Mouse (Mus musculus): ENCODE data around the gene Ywhag. TPM values are rescaled to one million over a fixed set of nuclear protein-coding genes. Genes with fewer than 3 reads are reported as not detected.

Ywhag gene
- polyA plus RNA-seq, 1 experiment from 2014 or later: 202 TPM

DNA sequence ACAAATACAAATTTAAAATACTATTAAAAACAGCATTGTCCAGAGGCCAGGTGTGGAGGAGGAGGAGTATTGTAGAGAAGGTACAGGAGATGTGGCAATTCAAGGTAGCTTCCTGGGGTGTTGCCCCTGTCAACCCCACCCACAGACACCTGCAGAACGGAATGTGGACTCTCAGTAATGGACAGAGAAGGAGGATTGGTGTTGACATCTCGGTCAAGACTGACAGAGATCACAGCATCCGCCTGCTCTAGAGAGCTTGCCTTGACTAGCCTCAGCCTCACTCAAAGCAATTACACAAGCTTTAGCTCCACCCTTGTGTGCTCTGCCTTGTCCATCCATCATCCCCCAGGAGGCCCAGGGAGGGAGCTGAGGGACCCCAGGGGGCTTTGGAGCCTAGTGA lies 43.5 kb downstream of the Ywhag start:
- no peak for ATAC-seq (replicated peaks; ENCODE audit: extremely low read depth, insufficient read depth, low FRiP score)
- Histone ChIP-seq H3K36me3 (ENCODE audit: control insufficient read depth, insufficient read depth) (no peaks in the 10 kb centered on the region), H3K9ac (ENCODE audit: low read length) (no peak overlapping the region), H3K4me3 (ENCODE audit: low read length) (no peak overlapping the region), H3K4me1 (ENCODE audit: control insufficient read depth, insufficient read depth, low read length) (peaks cover 6% of the 10 kb centered on the region), H3K4me2 (ENCODE audit: low read depth, low read length) (no peak overlapping the region), H3K9me3 (replicated peaks; ENCODE audit: control insufficient read depth, low read length) (no peaks in the 10 kb centered on the region), H3K27me3 (ENCODE audit: control insufficient read depth, insufficient read depth, low read length) (no peaks in the 10 kb centered on the region), H3K27ac (ENCODE audit: low read length) (no peak overlapping the region)
- 57% methylated on average over 3 of the region's 3 CpGs for WGBS

- Histone ChIP-seq H3K27me3 (ENCODE audit: control insufficient read depth, insufficient read depth, low read length) (no peaks in the 10 kb centered on the region), H3K4me3 (ENCODE audit: low read length) (no peak overlapping the region), H3K9ac (ENCODE audit: low read length) (no peak overlapping the region), H3K9me3 (replicated peaks; ENCODE audit: control insufficient read depth, low read length) (no peaks in the 10 kb centered on the region), H3K4me2 (ENCODE audit: low read depth, low read length) (no peak overlapping the region), H3K4me1 (ENCODE audit: control insufficient read depth, insufficient read depth, low read length) (peaks cover 6% of the 10 kb centered on the region), H3K36me3 (ENCODE audit: control insufficient read depth, insufficient read depth) (no peaks in the 10 kb centered on the region), H3K27ac (ENCODE audit: low read length) (no peak overlapping the region)
- WGBS: 50% methylated on average over 4 of the region's 4 CpGs
- no peak for ATAC-seq (replicated peaks; ENCODE audit: extremely low read depth, insufficient read depth, low FRiP score)
Observed at GRCm38 (mm10) chr5:135890323-135890722, 44.1 kb downstream of the Ywhag start.

- WGBS: 4% methylated on average over 30 of the region's 30 CpGs
- Histone ChIP-seq H3K4me2 (ENCODE audit: low read depth, low read length) (peak overlapping the region; percentile 69), H3K4me1 (ENCODE audit: control insufficient read depth, insufficient read depth, low read length) (no peaks in the 10 kb centered on the region), H3K9ac (ENCODE audit: low read length) (peak overlapping the region; percentile 87), H3K27me3 (ENCODE audit: control insufficient read depth, insufficient read depth, low read length) (no peaks in the 10 kb centered on the region), H3K4me3 (ENCODE audit: low read length) (peak overlapping the region; percentile 65), H3K27ac (ENCODE audit: low read length) (peak overlapping the region; percentile 78), H3K9me3 (replicated peaks; ENCODE audit: control insufficient read depth, low read length) (no peaks in the 10 kb centered on the region), H3K36me3 (ENCODE audit: control insufficient read depth, insufficient read depth) (no peaks in the 10 kb centered on the region)
- ATAC-seq (replicated peaks; ENCODE audit: extremely low read depth, insufficient read depth, low FRiP score): peak; percentile 7; the same call in 1 of the 2 replicates
Observed at GRCm38 (mm10) chr5:135888405-135889215, 45.8 kb downstream of the Ywhag start.

- H3K9me3 ChIP-seq (replicated peaks; ENCODE audit: control insufficient read depth, low read length): no peaks in the 10 kb centered on the region
- H3K4me1 ChIP-seq (ENCODE audit: control insufficient read depth, insufficient read depth, low read length): no peaks in the 10 kb centered on the region
- WGBS: under 1% methylated on average over 24 of the region's 24 CpGs
- no peaks in the 10 kb centered on the region for H3K36me3 ChIP-seq (ENCODE audit: control insufficient read depth, insufficient read depth)
- H3K9ac ChIP-seq (ENCODE audit: low read length): peak within 1 kb of the TSS; percentile 87
- ATAC-seq (replicated peaks; ENCODE audit: extremely low read depth, insufficient read depth, low FRiP score): peak; percentile 95
- peak within 1 kb of the TSS; percentile 69 for H3K4me2 ChIP-seq (ENCODE audit: low read depth, low read length)
- peak within 1 kb of the TSS; percentile 78 for H3K27ac ChIP-seq (ENCODE audit: low read length)
- H3K27me3 ChIP-seq (ENCODE audit: control insufficient read depth, insufficient read depth, low read length): no peaks in the 10 kb centered on the region
- H3K4me3 ChIP-seq (ENCODE audit: low read length): peak within 1 kb of the TSS; percentile 65
Observed at GRCm38 (mm10) chr5:135887675-135888102, 46.7 kb downstream of the Ywhag start, which contains the start of gene Hspb1. Gene Hspb1 (plus strand): TSS chr5:135887919.

DNA sequence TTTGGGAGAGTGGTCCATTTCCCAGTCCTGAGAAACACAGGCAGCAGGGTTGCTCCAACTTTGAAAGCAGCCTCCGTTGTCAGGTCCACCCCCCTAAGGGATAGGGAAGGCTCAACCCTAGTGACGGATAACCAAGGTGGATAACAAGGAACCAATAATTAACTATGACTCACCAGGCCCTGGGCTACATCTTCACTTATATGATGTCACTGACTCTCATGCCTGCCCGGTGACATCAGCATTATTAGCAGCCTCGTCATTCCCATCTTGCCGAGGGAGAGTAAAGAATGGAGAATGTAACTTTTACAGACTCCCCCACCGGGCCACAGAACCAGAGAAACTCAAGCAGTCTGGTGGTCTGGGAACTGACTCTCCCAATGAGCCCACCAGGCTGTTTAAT lies 49.8 kb downstream of the Ywhag start:
- ATAC-seq (replicated peaks; ENCODE audit: extremely low read depth, insufficient read depth, low FRiP score): no peak
- Histone ChIP-seq H3K9ac (ENCODE audit: low read length) (no peak overlapping the region), H3K36me3 (ENCODE audit: control insufficient read depth, insufficient read depth) (no peaks in the 10 kb centered on the region), H3K27ac (ENCODE audit: low read length) (no peak overlapping the region), H3K4me1 (ENCODE audit: control insufficient read depth, insufficient read depth, low read length) (peaks cover 6% of the 10 kb centered on the region), H3K9me3 (replicated peaks; ENCODE audit: control insufficient read depth, low read length) (no peaks in the 10 kb centered on the region), H3K4me2 (ENCODE audit: low read depth, low read length) (no peak overlapping the region), H3K4me3 (ENCODE audit: low read length) (no peak overlapping the region), H3K27me3 (ENCODE audit: control insufficient read depth, insufficient read depth, low read length) (no peaks in the 10 kb centered on the region)
- 51% methylated on average over 6 of the region's 6 CpGs for WGBS

GRCm38 (mm10) chr5:135879449-135880158 lies 54.8 kb downstream of the Ywhag start:
- Histone ChIP-seq H3K36me3 (ENCODE audit: control insufficient read depth, insufficient read depth) (no peaks in the 10 kb centered on the region), H3K4me1 (ENCODE audit: control insufficient read depth, insufficient read depth, low read length) (peaks cover 23% of the 10 kb centered on the region), H3K9ac (ENCODE audit: low read length) (peak overlapping the region; percentile 8; the same call in 1 of the 2 replicates), H3K4me3 (ENCODE audit: low read length) (no peak overlapping the region), H3K27me3 (ENCODE audit: control insufficient read depth, insufficient read depth, low read length) (no peaks in the 10 kb centered on the region), H3K27ac (ENCODE audit: low read length) (peak overlapping the region; percentile 77), H3K9me3 (replicated peaks; ENCODE audit: control insufficient read depth, low read length) (no peaks in the 10 kb centered on the region), H3K4me2 (ENCODE audit: low read depth, low read length) (peak overlapping the region; percentile 15; the same call in 1 of the 2 replicates)
- WGBS: 21% methylated on average over 13 of the region's 13 CpGs
- peak; percentile 69 for ATAC-seq (replicated peaks; ENCODE audit: extremely low read depth, insufficient read depth, low FRiP score)

DNA sequence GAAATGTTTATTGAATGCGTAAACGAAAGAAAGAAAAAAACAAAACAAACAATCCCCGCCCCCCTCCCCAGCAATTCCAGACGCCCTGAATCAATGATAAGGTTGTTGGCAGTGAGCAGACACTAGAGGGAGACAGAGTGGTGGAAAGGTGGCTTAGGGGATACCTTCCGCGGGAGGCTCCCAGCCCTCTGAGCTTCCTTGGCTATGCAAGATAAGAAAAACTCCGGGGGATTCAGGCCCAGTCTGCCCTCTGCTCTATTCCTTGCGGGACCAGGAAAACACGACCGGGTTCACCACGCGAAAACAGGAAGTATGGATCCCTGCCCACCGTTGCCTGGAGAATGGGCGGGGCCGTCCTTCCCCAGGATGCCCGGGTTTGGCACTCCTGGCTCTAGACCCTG lies 56.6 kb downstream of the Ywhag start:
- 1% methylated on average over 16 of the region's 16 CpGs for WGBS
- peak overlapping the region; percentile 46; the same call in 1 of the 2 replicates for H3K27ac ChIP-seq (ENCODE audit: low read length)

GRCm38 (mm10) chr5:135877180-135877579 lies 57.2 kb downstream of the Ywhag start:
- 10% methylated on average over 8 of the region's 8 CpGs for WGBS
- Histone ChIP-seq H3K36me3 (ENCODE audit: control insufficient read depth, insufficient read depth) (no peaks in the 10 kb centered on the region), H3K4me3 (ENCODE audit: low read length) (peak overlapping the region; percentile 51), H3K27ac (ENCODE audit: low read length) (peak overlapping the region; percentile 46; the same call in 1 of the 2 replicates), H3K27me3 (ENCODE audit: control insufficient read depth, insufficient read depth, low read length) (peaks cover 2% of the 10 kb centered on the region; the same call in 1 of the 2 replicates), H3K9me3 (replicated peaks; ENCODE audit: control insufficient read depth, low read length) (no peaks in the 10 kb centered on the region), H3K9ac (ENCODE audit: low read length) (peak overlapping the region; percentile 63), H3K4me2 (ENCODE audit: low read depth, low read length) (peak overlapping the region; percentile 72), H3K4me1 (ENCODE audit: control insufficient read depth, insufficient read depth, low read length) (peaks cover 25% of the 10 kb centered on the region)
- ATAC-seq (replicated peaks; ENCODE audit: extremely low read depth, insufficient read depth, low FRiP score): no peak

More for the DNA sequence above, 56.6 kb downstream of the Ywhag start:
- Histone ChIP-seq H3K27me3 (ENCODE audit: control insufficient read depth, insufficient read depth, low read length) (no peaks in the 10 kb centered on the region), H3K4me2 (ENCODE audit: low read depth, low read length) (peak overlapping the region; percentile 72), H3K36me3 (ENCODE audit: control insufficient read depth, insufficient read depth) (no peaks in the 10 kb centered on the region), H3K9me3 (replicated peaks; ENCODE audit: control insufficient read depth, low read length) (no peaks in the 10 kb centered on the region), H3K9ac (ENCODE audit: low read length) (peak overlapping the region; percentile 63), H3K4me3 (ENCODE audit: low read length) (peak overlapping the region; percentile 51), H3K4me1 (ENCODE audit: control insufficient read depth, insufficient read depth, low read length) (peaks cover 25% of the 10 kb centered on the region)
- ATAC-seq (replicated peaks; ENCODE audit: extremely low read depth, insufficient read depth, low FRiP score): peak; percentile 24; the same call in 1 of the 2 replicates

- no peak overlapping the region for H3K9ac ChIP-seq (ENCODE audit: low read length)
- H3K36me3 ChIP-seq (ENCODE audit: control insufficient read depth, insufficient read depth): no peaks in the 10 kb centered on the region
- no peak overlapping the region for H3K4me2 ChIP-seq (ENCODE audit: low read depth, low read length)
- H3K27ac ChIP-seq (ENCODE audit: low read length): no peak overlapping the region
- H3K4me3 ChIP-seq (ENCODE audit: low read length): no peak overlapping the region
- WGBS: 53% methylated on average over 9 of the region's 9 CpGs
- no peak for ATAC-seq (replicated peaks; ENCODE audit: extremely low read depth, insufficient read depth, low FRiP score)
- H3K27me3 ChIP-seq (ENCODE audit: control insufficient read depth, insufficient read depth, low read length): peaks cover 25% of the 10 kb centered on the region
- peaks cover 13% of the 10 kb centered on the region for H3K4me1 ChIP-seq (ENCODE audit: control insufficient read depth, insufficient read depth, low read length)
- H3K9me3 ChIP-seq (replicated peaks; ENCODE audit: control insufficient read depth, low read length): no peaks in the 10 kb centered on the region
Observed at GRCm38 (mm10) chr5:135873753-135874152, 60.7 kb downstream of the Ywhag start.
